Mouse (Mus musculus) C2C12 (cell line): ENCODE data around the gene C130026I21Rik.
"Not testable (repeated sequence)": the region's sequence is repeated elsewhere in the genome, so short reads cannot be mapped to it uniquely, and the experiment has no call there.

Experiments used
- CTCF ChIP-seq: IDR thresholded peaks from one replicate; pipeline ENCODE4 v1.5.1; 2011; ENCODE audit not compliant: control insufficient read depth, insufficient read depth, insufficient read length
- FOSL1 ChIP-seq: IDR thresholded peaks from one replicate; pipeline ENCODE4 v1.8.0; 2011; ENCODE audit warnings: mild to moderate bottlenecking, low read length; ENCODE audit not compliant: poor library complexity, insufficient read depth, severe bottlenecking
- MAX ChIP-seq: IDR thresholded peaks from one replicate; pipeline ENCODE4 v1.6.1; 2011; ENCODE audit warnings: mild to moderate bottlenecking, control low read depth
- USF1 ChIP-seq: IDR thresholded peaks from one replicate; pipeline ENCODE4 v1.6.1; 2011; ENCODE audit warnings: low read depth, mild to moderate bottlenecking, control low read depth, moderate library complexity

DNA sequence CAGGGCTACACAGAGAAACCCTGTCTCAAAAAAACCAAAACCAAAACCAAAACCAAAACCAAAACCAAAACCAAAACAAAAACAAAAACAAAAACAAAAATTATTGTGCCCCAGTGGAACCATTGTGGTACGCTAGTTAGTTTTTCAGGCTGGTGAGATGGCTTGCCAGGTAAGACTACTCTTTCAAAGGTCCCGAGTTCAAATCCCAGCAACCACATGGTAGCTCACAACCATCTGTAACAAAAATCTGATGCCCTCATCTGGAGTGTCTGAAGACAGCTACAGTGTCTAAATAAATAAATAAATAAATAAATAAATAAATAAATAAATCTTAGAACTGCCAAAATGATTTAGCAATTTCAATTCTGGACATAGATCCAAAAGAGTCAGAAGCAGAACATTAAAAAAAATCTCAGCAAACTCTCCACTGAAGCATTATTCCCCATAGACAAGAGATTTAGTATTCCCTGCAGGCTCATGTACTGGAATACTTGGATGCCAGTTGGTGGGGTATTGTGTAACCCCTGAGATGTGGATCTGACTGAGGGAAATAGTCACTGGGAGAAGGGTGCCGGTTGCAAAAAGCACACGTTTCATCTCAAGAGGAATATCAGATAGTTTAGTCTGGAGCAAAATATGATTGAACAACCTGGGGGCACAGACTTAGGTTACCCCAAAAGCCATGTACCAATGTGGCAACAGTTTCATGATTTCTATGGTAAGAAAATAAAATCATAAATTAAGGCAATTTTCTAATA is 31.2 kb downstream of the C130026I21Rik start:
- TF ChIP-seq CTCF, USF1, MAX, FOSL1: not testable (repeated sequence)
